Mouse (Mus musculus): Measurements from ENCODE around the gene Gjd3.
"Not testable (repeated sequence)": the region's sequence is repeated elsewhere in the genome, so short reads cannot be mapped to it uniquely, and the experiment has no call there.

The Gjd3 gene

GRCm38 (mm10) chr11:98982773-98983133 is at the start of gene Gjd3:
Gjd3 (minus strand) TSS chr11:98983016.
- DNase-seq (ENCODE audit: low read depth, low spot score): no peak

GRCm38 (mm10) chr11:99026899-99027440 is 44.2 kb upstream of the Gjd3 start:
- no peak for DNase-seq (ENCODE audit: low read depth, low spot score)

- no peak for DNase-seq (ENCODE audit: low read depth, low spot score)
These were observed 43.1 kb upstream of the Gjd3 start for GRCm38 (mm10) chr11:99025878-99026277.

- DNase-seq (ENCODE audit: low read depth, low spot score): no peak
These were observed 41.8 kb upstream of the Gjd3 start for GRCm38 (mm10) chr11:99024468-99025134.

- DNase-seq (ENCODE audit: low read depth, low spot score): peak; percentile 98
These were observed 41.0 kb upstream of the Gjd3 start, which contains the start of gene Top2a for GRCm38 (mm10) chr11:99023500-99024467. Top2a (minus strand) TSS chr11:99024189.

- no peak for DNase-seq (ENCODE audit: low read depth, low spot score)
These were observed 40.3 kb upstream of the Gjd3 start for GRCm38 (mm10) chr11:99023094-99023493.

- no peak for DNase-seq (ENCODE audit: low read depth, low spot score)
These were observed 39.6 kb upstream of the Gjd3 start for GRCm38 (mm10) chr11:99022384-99022933.

- DNase-seq (ENCODE audit: low read depth, low spot score): no peak
These were observed 37.0 kb upstream of the Gjd3 start for GRCm38 (mm10) chr11:99019844-99020243.

GRCm38 (mm10) chr11:99013856-99014255 is 31.0 kb upstream of the Gjd3 start:
- no peak for DNase-seq (ENCODE audit: low read depth, low spot score)

GRCm38 (mm10) chr11:99010706-99011105 is 27.9 kb upstream of the Gjd3 start:
- DNase-seq (ENCODE audit: low read depth, low spot score): no peak

- no peak for DNase-seq (ENCODE audit: low read depth, low spot score)
These were observed 27.3 kb upstream of the Gjd3 start for GRCm38 (mm10) chr11:99010124-99010523.

- DNase-seq (ENCODE audit: low read depth, low spot score): no peak
These were observed 24.0 kb upstream of the Gjd3 start for GRCm38 (mm10) chr11:99006788-99007187.

GRCm38 (mm10) chr11:98999243-98999642 is 16.4 kb upstream of the Gjd3 start:
- DNase-seq (ENCODE audit: low read depth, low spot score): no peak

GRCm38 (mm10) chr11:98998776-98999175 is 16.0 kb upstream of the Gjd3 start:
- DNase-seq (ENCODE audit: low read depth, low spot score): no peak

GRCm38 (mm10) chr11:98997659-98998058 is 14.8 kb upstream of the Gjd3 start:
- DNase-seq (ENCODE audit: low read depth, low spot score): no peak

GRCm38 (mm10) chr11:98995987-98996386 is 13.2 kb upstream of the Gjd3 start:
- DNase-seq (ENCODE audit: low read depth, low spot score): no peak

GRCm38 (mm10) chr11:98990866-98991265 is 8.1 kb upstream of the Gjd3 start:
- DNase-seq (ENCODE audit: low read depth, low spot score): no peak

GRCm38 (mm10) chr11:98988260-98988659 is 5.4 kb upstream of the Gjd3 start:
- not testable (repeated sequence) for DNase-seq (ENCODE audit: low read depth, low spot score)

- no peak for DNase-seq (ENCODE audit: low read depth, low spot score)
These were observed 2.7 kb upstream of the Gjd3 start for GRCm38 (mm10) chr11:98985542-98985941.

- DNase-seq (ENCODE audit: low read depth, low spot score): no peak
These were observed 735 bp upstream of the Gjd3 start for GRCm38 (mm10) chr11:98983551-98983950.

GRCm38 (mm10) chr11:98981997-98982772 is 631 bp downstream of the Gjd3 start:
- peak; percentile 89 for DNase-seq (ENCODE audit: low read depth, low spot score)
